Comparison of ENCODE assay signal across 9 mouse cellular contexts in genomic region chrX:160148859-160149258, GRCm38 (mm10). TPM values are rescaled to one million over a fixed set of nuclear protein-coding genes. Genes with fewer than 3 reads are reported as not detected.
ATAC-seq and TF ChIP-seq lines count a peak whose summit lies in the region.
"Had no signal": no experiment of that assay in that cellular context is flagged by ENCODE, and none has a peak within 500 bp of the region (broad histone marks: within the 10 kb centered on the region; RNA-seq: fewer than 3 reads in every experiment).

No protein-coding gene starts in this region.

- H3K27me3 ChIP-seq in C2C12 (ENCODE audit: control insufficient read depth, insufficient read depth, insufficient read length) (no peaks in the 10 kb centered on the region), myocyte (ENCODE audit: control insufficient read depth, insufficient read depth, insufficient read length) (no peaks in the 10 kb centered on the region)
- H3K27me3 ChIP-seq: CH12.LX, Patski had no signal

- no peak for TF ChIP-seq POLR2A in myocyte (IDR thresholded peaks at IDR 0.05; ENCODE audit: insufficient read length, low read depth)

- ATAC-seq in granulocyte monocyte progenitor cell, adult 5-6 weeks (replicated peaks; ENCODE audit: poor library complexity, severe bottlenecking) = no peak
- ATAC-seq in frontal cortex, adult (ENCODE audit: low TSS enrichment) = no peak
- ATAC-seq: activated CD4-positive, CD25-positive, alpha-beta regulatory T cell, adult 4 months; CD4-positive, CD25-positive, alpha-beta regulatory T cell, adult 4 months; Patski had no signal

- H3K4me2 ChIP-seq in myocyte (ENCODE audit: low read depth) = no peak overlapping the region

- H3K79me3 ChIP-seq in C2C12 (ENCODE audit: low read depth) = no peaks in the 10 kb centered on the region

- H3K36me3 ChIP-seq in C2C12 (ENCODE audit: control insufficient read depth, insufficient read depth) (no peaks in the 10 kb centered on the region), myocyte (ENCODE audit: control insufficient read depth, insufficient read depth) (no peaks in the 10 kb centered on the region)
- H3K36me3 ChIP-seq: G1E had no signal

- no peak overlapping the region for H3ac ChIP-seq in C2C12 (ENCODE audit: control insufficient read depth, insufficient read length, low read depth)
- no peak overlapping the region for H3ac ChIP-seq in myocyte (ENCODE audit: control insufficient read depth, insufficient read length)

- no peak for TF ChIP-seq CTCF in C2C12 (IDR thresholded peaks at IDR 0.05; ENCODE audit: control insufficient read depth, insufficient read depth, insufficient read length)

- no peak overlapping the region for H3K4me3 ChIP-seq in C2C12 (ENCODE audit: insufficient read depth, poor library complexity, severe bottlenecking)
- no peak overlapping the region for H3K4me3 ChIP-seq in myocyte

- H3K79me2 ChIP-seq in C2C12 (ENCODE audit: control insufficient read depth, insufficient read depth) = no peaks in the 10 kb centered on the region
- no peaks in the 10 kb centered on the region for H3K79me2 ChIP-seq in myocyte (ENCODE audit: control insufficient read depth, insufficient read depth)

TF ChIP-seq in C2C12, 6 proteins besides CTCF, POLR2A, EP300 and RAD21:
- TF ChIP-seq MYOG (IDR thresholded peaks at IDR 0.05; ENCODE audit: control insufficient read depth, extremely low read depth, insufficient read length) = no peak
- TF ChIP-seq CEBPB (IDR thresholded peaks at IDR 0.05; ENCODE audit: low read depth) = no peak
- TF ChIP-seq FOSL1 (IDR thresholded peaks at IDR 0.05; ENCODE audit: insufficient read depth, low read length, poor library complexity, severe bottlenecking) = no peak
- TF ChIP-seq USF1 (IDR thresholded peaks at IDR 0.05; ENCODE audit: low read depth) = no peak
- peak; percentile 80 for TF ChIP-seq MYOD1 (IDR thresholded peaks at IDR 0.05; ENCODE audit: control insufficient read depth, insufficient read length, low read depth)
- TF ChIP-seq MAX (IDR thresholded peaks at IDR 0.05) = no peak

TF ChIP-seq in myocyte, 11 proteins besides CTCF, POLR2A, EP300 and RAD21:
- TF ChIP-seq TCF12 (IDR thresholded peaks at IDR 0.05; ENCODE audit: insufficient read depth, poor library complexity, severe bottlenecking) (no peak), MAX (IDR thresholded peaks at IDR 0.05; ENCODE audit: low read depth) (no peak), USF1 (IDR thresholded peaks at IDR 0.05; ENCODE audit: low read depth) (no peak), MYOD1 (IDR thresholded peaks at IDR 0.05; ENCODE audit: control insufficient read depth in 1 of 3, insufficient read length in 2 of 3, low read depth in 2 of 3) (peak in 2 of 3 experiments; percentile 49 to 72)

RNA-seq across cellular contexts. Expression of gene Pdha1, which starts 10.6 kb away (rescaled TPM):
- polyA plus RNA-seq in C2C12 (2012; fragmentation: generic; extraction: Trizol) = 82.5 TPM
- polyA plus RNA-seq in myocyte (2012; fragmentation: generic; extraction: Trizol) = 95.4 TPM
- total RNA-seq in granulocyte monocyte progenitor cell, adult 5-6 weeks (2014; fragmentation: Nextera tagmentation) = 97.9 and 111 TPM in 2 replicates
- total RNA-seq in granulocyte monocyte progenitor cell, adult 5-6 weeks (2017) = 187 and 192 TPM in 2 replicates
